Mouse (Mus musculus): ENCODE results near the gene Acadsb. TPM values are rescaled to one million over a fixed set of nuclear protein-coding genes. Genes with fewer than 3 reads are reported as not detected.
"Not testable (repeated sequence)": the region's sequence is repeated elsewhere in the genome, so short reads cannot be mapped to it uniquely, and the experiment has no call there.

Acadsb gene
- polyA plus RNA-seq, 1 experiment from 2014 or later: 56.5 TPM

DNA sequence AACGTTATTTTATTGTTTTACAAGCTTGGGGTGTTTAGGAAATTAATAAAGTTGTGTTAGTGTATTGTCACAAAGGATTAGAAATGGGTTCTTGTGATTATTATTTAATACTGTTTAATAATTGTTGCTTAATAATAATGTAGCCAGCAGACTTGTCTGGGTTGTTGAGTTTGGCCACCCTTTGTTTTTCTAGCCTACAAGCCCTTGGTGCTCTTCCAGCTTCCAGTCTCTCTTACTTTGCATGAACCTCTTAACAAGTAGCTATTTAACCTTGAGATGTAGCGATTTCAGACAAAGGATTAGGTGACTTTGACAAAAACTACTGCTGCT lies 1.5 kb downstream of the Acadsb start:
- H3K27me3 ChIP-seq (ENCODE audit: insufficient read depth, poor library complexity, severe bottlenecking): no peaks in the 10 kb centered on the region
- WGBS: 73% methylated on average over 2 of the region's 2 CpGs
- H3K4me1 ChIP-seq: peaks cover 12% of the 10 kb centered on the region
- H3K9me3 ChIP-seq: no peaks in the 10 kb centered on the region
- no peak overlapping the region for H3K27ac ChIP-seq
- no peak for DNase-seq (ENCODE audit: low spot score)
- no peak overlapping the region for H3K4me3 ChIP-seq
- no peaks in the 10 kb centered on the region for H3K36me3 ChIP-seq

DNA sequence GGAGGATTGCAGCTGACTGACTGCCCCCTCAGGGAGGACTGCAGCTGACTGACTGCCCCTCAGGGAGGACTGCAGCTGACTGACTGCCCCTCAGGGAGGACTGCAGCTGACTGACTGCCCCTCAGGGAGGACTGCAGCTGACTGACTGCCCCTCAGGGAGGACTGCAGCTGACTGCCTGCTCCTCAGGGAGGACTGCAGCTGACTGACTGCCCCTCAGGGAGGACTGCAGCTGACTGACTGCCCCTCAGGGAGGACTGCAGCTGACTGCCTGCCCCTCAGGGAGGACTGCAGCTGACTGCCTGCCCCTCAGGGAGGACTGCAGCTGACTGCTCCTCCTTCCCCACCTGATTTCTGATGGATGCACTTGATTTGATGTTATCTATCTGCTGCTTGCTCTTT lies 6.3 kb downstream of the Acadsb start:
- H3K27me3 ChIP-seq (ENCODE audit: insufficient read depth, poor library complexity, severe bottlenecking); DNase-seq (ENCODE audit: low spot score); H3K4me1 ChIP-seq; H3K36me3 ChIP-seq; H3K27ac ChIP-seq; H3K9me3 ChIP-seq; H3K4me3 ChIP-seq: not testable (repeated sequence)

DNA sequence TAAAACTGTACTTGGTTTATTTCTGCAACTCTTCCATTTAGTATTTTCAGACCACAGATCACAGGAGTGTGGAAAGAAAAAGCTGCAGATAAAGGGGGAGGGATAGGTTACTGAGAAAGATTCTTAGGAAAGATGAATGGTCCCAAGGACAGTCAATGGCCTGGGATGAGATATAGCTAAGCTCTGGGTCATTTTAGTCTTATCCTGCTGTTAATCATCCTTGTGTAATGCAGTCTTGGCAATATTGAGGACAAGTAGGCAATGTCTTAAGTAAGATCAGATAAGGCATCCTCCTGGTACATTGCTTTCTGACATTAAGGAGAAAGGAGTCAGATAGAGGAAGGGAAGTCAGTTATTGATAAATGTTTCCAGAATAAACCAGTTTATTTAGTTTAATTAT lies 7.2 kb downstream of the Acadsb start:
- Histone ChIP-seq H3K27me3 (ENCODE audit: insufficient read depth, poor library complexity, severe bottlenecking) (no peaks in the 10 kb centered on the region), H3K4me3 (no peak overlapping the region), H3K27ac (no peak overlapping the region), H3K36me3 (no peaks in the 10 kb centered on the region), H3K9me3 (no peaks in the 10 kb centered on the region), H3K4me1 (no peaks in the 10 kb centered on the region)
- no peak for DNase-seq (ENCODE audit: low spot score)

DNA sequence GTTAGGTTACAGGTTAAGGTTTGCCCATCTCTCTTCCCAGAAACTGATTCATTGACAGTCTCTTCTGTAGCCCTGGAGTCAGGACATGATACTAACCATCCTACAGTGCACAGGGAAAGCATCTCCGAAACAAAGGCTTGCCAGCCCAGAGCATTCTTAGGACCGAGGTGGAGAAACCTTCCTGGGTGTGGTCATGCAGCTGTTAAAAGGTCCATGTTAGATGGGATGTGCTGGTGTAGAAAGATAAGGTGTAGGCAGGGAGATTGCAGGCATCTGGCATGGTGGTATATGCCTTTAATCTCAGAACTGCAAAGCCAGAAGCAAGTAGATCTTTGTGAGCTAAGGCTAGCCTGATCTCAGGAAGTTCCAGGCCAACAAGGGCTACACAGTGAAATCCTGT lies 14.5 kb downstream of the Acadsb start:
- WGBS: 57% methylated on average over 2 of the region's 2 CpGs
- Histone ChIP-seq H3K27me3 (ENCODE audit: insufficient read depth, poor library complexity, severe bottlenecking) (no peaks in the 10 kb centered on the region), H3K4me1 (no peaks in the 10 kb centered on the region), H3K36me3 (peaks cover 11% of the 10 kb centered on the region; the same call in 1 of the 2 replicates), H3K27ac (no peak overlapping the region), H3K4me3 (no peak overlapping the region), H3K9me3 (no peaks in the 10 kb centered on the region)
- DNase-seq (ENCODE audit: low spot score): peak; percentile 80

DNA sequence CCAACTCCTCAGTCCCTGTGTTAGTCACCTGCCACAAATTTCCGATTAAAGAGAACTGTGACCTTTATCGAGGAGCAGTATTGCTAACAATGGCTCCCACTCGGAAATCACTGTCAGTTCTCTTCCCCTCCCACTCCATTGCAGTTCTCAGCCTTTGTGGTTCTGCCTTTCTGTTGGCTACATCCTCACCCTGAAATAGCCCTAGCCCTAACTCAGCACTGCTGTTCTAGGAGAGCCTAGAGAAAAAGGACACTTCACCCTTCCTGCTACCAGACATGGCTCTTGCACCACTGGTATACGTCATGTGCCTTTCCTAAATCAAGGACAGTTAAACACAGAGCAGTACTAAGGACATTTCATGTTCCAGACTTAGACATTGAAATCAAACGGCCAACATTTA lies 16.9 kb downstream of the Acadsb start:
- Histone ChIP-seq H3K27me3 (ENCODE audit: insufficient read depth, poor library complexity, severe bottlenecking) (no peaks in the 10 kb centered on the region), H3K4me3 (no peak overlapping the region), H3K36me3 (peaks cover 18% of the 10 kb centered on the region), H3K4me1 (no peaks in the 10 kb centered on the region), H3K27ac (no peak overlapping the region), H3K9me3 (no peaks in the 10 kb centered on the region)
- 85% methylated on average over 5 of the region's 5 CpGs for WGBS
- no peak for DNase-seq (ENCODE audit: low spot score)

DNA sequence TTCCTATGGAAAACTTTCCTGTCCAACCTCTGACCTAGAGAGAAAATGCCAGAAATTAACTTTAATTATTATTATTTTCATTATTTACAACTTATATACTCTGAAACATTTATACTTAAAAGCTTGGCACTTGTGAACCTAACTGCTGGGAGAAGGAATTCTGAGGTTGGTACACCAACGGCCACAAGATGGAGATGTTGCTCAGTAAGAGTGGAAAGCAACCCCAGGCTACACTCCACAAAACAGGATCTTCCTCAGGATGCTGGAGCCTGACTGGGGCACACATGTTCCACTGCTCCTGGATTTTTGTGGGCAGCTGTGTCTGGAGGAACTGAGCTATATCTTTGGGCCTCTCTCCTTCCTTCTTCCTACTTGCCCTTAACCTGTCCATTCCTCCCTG lies 21.8 kb downstream of the Acadsb start:
- WGBS: 13% methylated on average over 1 of the region's 1 CpGs
- Histone ChIP-seq H3K27ac (no peak overlapping the region), H3K4me1 (no peaks in the 10 kb centered on the region), H3K36me3 (peaks cover 12% of the 10 kb centered on the region), H3K4me3 (no peak overlapping the region), H3K27me3 (ENCODE audit: insufficient read depth, poor library complexity, severe bottlenecking) (no peaks in the 10 kb centered on the region), H3K9me3 (no peaks in the 10 kb centered on the region)
- no peak for DNase-seq (ENCODE audit: low spot score)

DNA sequence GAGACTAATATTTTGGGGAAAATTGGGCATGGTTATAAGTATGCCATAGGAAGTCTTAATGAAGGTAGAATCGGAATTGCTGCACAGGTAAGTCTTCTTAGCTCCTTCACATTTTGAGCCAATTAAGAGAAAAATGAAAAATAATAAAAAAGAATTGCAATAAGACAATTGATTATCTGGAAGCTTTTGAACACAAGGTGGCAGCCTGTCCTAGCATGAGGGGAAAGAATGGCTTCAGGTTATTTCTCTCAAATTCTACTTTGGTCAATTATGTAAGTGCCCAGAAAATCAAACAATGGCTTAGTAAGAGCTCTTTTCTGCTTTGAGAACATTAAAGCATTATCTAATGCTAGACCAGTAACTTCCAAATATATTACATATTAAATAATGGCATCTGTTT lies 23.9 kb downstream of the Acadsb start:
- H3K4me3 ChIP-seq: no peak overlapping the region
- no peaks in the 10 kb centered on the region for H3K27me3 ChIP-seq (ENCODE audit: insufficient read depth, poor library complexity, severe bottlenecking)
- no peak overlapping the region for H3K27ac ChIP-seq
- DNase-seq (ENCODE audit: low spot score): no peak
- H3K9me3 ChIP-seq: no peaks in the 10 kb centered on the region
- H3K4me1 ChIP-seq: no peaks in the 10 kb centered on the region
- WGBS: 71% methylated on average over 1 of the region's 1 CpGs
- H3K36me3 ChIP-seq: peaks cover 7% of the 10 kb centered on the region

DNA sequence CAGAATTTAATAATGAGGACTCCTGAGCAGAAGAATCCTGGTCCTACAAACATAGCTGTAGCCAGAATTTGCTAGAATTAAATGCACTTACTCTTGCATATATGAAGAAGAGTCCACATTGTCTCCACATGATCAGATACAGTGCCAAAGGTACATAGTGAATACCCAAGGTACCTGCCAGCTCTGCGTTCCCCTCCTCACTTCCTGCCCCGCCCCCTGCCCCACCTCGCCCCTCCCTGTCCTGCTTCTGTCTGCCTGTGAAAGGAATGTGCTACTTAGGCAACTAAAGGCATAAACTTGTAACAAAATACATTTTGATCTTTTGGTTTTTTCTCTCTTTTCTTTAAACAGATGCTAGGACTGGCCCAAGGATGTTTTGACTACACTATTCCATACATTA lies 26.6 kb downstream of the Acadsb start:
- H3K36me3 ChIP-seq: no peaks in the 10 kb centered on the region
- no peaks in the 10 kb centered on the region for H3K27me3 ChIP-seq (ENCODE audit: insufficient read depth, poor library complexity, severe bottlenecking)
- no peak overlapping the region for H3K27ac ChIP-seq
- 44% methylated on average over 3 of the region's 3 CpGs for WGBS
- no peaks in the 10 kb centered on the region for H3K9me3 ChIP-seq
- H3K4me1 ChIP-seq: no peaks in the 10 kb centered on the region
- DNase-seq (ENCODE audit: low spot score): no peak
- no peak overlapping the region for H3K4me3 ChIP-seq

DNA sequence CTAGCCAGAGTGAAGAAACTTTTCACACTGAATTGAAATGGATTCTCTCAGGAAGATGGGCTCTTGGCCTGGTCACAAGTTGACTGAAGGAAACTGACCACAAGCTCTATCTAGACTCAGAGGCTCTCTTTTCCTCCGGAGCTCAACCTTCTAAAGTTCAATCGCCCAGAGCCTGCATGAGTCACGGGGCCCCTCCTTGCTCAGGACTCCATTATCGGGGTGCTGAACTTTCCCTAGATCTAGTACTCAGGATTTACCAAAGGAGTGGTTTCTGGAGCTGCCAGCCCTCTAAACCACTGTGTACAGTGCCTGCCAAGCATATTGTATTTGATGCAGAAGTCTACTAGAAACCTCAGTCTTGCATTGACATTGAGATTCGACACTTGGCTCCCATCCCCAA lies 46.3 kb downstream of the Acadsb start:
- Histone ChIP-seq H3K27ac (no peak overlapping the region), H3K4me1 (no peaks in the 10 kb centered on the region), H3K4me3 (no peak overlapping the region), H3K9me3 (no peaks in the 10 kb centered on the region), H3K36me3 (no peaks in the 10 kb centered on the region), H3K27me3 (ENCODE audit: insufficient read depth, poor library complexity, severe bottlenecking) (no peaks in the 10 kb centered on the region)
- 81% methylated on average over 5 of the region's 5 CpGs for WGBS
- no peak for DNase-seq (ENCODE audit: low spot score)

DNA sequence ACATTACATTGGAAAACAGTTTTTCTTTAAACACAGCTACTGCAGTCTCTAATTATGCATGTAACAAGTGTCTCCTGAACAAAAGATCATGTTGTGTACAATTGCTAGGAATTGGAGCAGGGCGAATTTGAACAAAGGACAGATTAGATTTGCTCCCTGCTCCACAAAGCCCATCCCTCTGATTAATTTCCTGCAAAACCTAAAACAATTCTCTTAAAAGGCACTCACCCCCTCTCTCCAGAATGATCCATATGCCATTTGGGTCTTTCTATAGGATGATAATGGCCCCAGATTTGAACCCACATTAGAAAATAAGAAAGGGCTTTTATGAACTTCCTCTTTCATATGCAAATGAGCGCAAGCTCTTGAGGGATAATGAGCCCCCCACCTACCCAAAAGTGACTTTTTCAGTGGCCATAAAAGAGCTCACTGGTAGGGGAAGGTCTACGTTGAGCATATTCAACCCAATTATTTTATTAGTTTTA lies 54.8 kb downstream of the Acadsb start:
- WGBS: 68% methylated on average over 3 of the region's 3 CpGs
- H3K9me3 ChIP-seq: no peaks in the 10 kb centered on the region
- no peak overlapping the region for H3K27ac ChIP-seq
- H3K4me3 ChIP-seq: no peak overlapping the region
- H3K36me3 ChIP-seq: no peaks in the 10 kb centered on the region
- H3K4me1 ChIP-seq: no peaks in the 10 kb centered on the region
- no peaks in the 10 kb centered on the region; the same call in 1 of the 2 replicates for H3K27me3 ChIP-seq (ENCODE audit: insufficient read depth, poor library complexity, severe bottlenecking)
- no peak for DNase-seq (ENCODE audit: low spot score)

DNA sequence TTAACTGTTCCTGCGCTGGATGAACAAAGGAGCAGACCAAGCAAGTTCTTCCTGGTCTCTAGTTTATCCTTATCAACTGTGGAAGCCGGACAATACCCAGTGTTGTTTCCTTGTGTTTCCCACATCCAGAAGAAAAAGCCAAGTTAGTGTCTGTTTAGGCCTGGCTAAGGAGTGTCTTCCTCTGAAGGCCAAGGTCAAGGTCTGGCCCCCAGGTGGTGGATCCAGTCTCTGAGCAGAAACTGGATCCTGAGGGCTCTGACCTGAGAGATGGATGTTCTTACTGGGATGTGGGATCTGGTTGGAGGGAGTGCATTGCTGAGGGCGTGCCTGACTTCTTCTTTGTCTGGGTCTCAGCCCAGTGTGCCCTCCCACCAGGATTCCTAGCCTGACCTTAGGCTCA lies 55.3 kb downstream of the Acadsb start:
- WGBS: 60% methylated on average over 3 of the region's 3 CpGs
- Histone ChIP-seq H3K36me3 (no peaks in the 10 kb centered on the region), H3K27ac (no peak overlapping the region), H3K9me3 (no peaks in the 10 kb centered on the region), H3K4me3 (no peak overlapping the region), H3K27me3 (ENCODE audit: insufficient read depth, poor library complexity, severe bottlenecking) (no peaks in the 10 kb centered on the region; the same call in 1 of the 2 replicates), H3K4me1 (no peaks in the 10 kb centered on the region)
- no peak for DNase-seq (ENCODE audit: low spot score)

DNA sequence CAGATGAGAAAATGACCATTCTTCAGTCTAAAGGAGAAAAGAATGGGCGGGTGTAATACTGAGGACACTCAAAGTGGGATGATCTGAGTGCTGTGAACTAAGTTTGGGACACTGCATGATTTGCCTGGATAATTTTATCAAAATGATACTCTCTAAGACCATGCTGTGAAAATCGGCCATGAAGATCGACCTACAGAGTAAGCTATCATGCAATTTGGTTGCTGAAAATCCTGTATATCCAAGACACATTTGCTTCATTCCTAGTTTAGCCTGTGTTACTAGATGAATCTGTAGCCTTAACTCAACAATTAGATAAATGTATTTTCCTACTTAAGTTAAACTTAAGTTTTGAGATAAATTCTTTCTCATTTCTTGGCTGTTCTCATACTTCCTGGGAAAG lies 56.9 kb downstream of the Acadsb start:
- no peaks in the 10 kb centered on the region for H3K4me1 ChIP-seq
- no peak overlapping the region for H3K4me3 ChIP-seq
- 70% methylated on average over 3 of the region's 3 CpGs for WGBS
- H3K9me3 ChIP-seq: no peaks in the 10 kb centered on the region
- no peaks in the 10 kb centered on the region; the same call in 1 of the 2 replicates for H3K27me3 ChIP-seq (ENCODE audit: insufficient read depth, poor library complexity, severe bottlenecking)
- DNase-seq (ENCODE audit: low spot score): no peak
- H3K36me3 ChIP-seq: no peaks in the 10 kb centered on the region
- no peak overlapping the region for H3K27ac ChIP-seq

DNA sequence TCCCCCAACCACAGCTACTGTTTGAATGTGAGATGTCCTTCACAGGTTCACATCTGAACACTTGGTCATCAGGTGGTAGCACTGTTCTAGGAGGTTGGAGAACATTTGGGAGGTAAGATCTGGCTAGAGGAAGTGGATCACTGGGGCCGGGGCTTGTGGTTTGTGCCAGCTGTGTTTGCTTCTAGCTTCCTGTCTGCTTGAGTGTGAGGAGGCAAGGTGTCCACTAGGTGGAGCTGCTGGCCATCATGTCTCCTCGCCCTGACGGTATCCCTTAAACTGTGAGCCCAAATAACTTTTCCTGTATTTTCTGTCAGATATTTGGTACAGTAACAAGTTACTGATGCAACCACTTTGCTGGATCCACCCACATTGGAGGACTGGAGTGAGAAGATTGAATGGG lies 59.1 kb downstream of the Acadsb start:
- DNase-seq (ENCODE audit: low spot score): no peak
- no peak overlapping the region for H3K4me3 ChIP-seq
- H3K27ac ChIP-seq: no peak overlapping the region
- H3K27me3 ChIP-seq (ENCODE audit: insufficient read depth, poor library complexity, severe bottlenecking): no peaks in the 10 kb centered on the region; the same call in 1 of the 2 replicates
- no peaks in the 10 kb centered on the region for H3K9me3 ChIP-seq
- H3K4me1 ChIP-seq: no peaks in the 10 kb centered on the region
- WGBS: 57% methylated on average over 3 of the region's 3 CpGs
- no peaks in the 10 kb centered on the region for H3K36me3 ChIP-seq

DNA sequence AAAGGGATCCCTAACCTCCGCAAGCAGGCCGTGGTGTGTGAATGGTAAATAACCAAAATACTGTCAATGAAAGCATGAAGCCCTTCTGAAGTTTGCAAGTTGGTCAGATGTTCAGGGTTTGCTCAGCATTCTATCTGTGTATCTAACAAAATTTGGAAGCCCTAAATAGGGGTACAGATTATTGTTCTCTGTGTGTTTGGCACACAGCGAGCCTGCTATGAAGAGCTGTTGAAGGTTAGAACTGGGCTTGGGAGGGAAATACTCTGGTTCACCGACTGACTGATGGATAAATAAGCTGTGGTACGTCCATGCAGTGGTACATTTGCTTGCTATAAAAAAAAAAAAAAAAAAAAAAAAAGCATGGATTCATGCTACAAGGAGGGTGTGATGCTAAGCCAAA lies 61.1 kb downstream of the Acadsb start:
- Histone ChIP-seq H3K36me3 (no peaks in the 10 kb centered on the region), H3K4me1 (no peaks in the 10 kb centered on the region), H3K27me3 (ENCODE audit: insufficient read depth, poor library complexity, severe bottlenecking) (no peaks in the 10 kb centered on the region; the same call in 1 of the 2 replicates), H3K27ac (no peak overlapping the region), H3K4me3 (no peak overlapping the region), H3K9me3 (no peaks in the 10 kb centered on the region)
- DNase-seq (ENCODE audit: low spot score): no peak
- 77% methylated on average over 5 of the region's 5 CpGs for WGBS

Data from heart, embryonic 10.5 days (tissue).